Mouse (Mus musculus) heart, postnatal 0 days (tissue): ENCODE measurements around the gene Casp9.

ENCODE experiments used
- CTCF ChIP-seq: IDR thresholded peaks from 2 replicates; pipeline ENCODE4 v1.5.1; 2016; ENCODE audit warnings: antibody characterized with exemption, control low read depth, low read depth
- EP300 ChIP-seq: IDR thresholded peaks from 2 replicates; pipeline ENCODE4 v1.6.1; 2016; ENCODE audit warnings: antibody characterized with exemption, low read depth

- TF ChIP-seq CTCF (no peak), EP300 (no peak)
These were observed 7.3 kb upstream of the Casp9 start for GRCm38 (mm10) chr4:141786141-141786540.
